Mouse (Mus musculus) spleen, adult 2 months (tissue): ENCODE data around the gene Rasl12.

Experiments
- CTCF ChIP-seq: fragments of 200-500 bp; IDR thresholded peaks from 2 replicates; pipeline ENCODE4 v1.5.1; 2011; ENCODE audit warnings: mild to moderate bottlenecking, inconsistent platforms; ENCODE audit not compliant: insufficient read depth, insufficient read length, insufficient replicate concordance; ENCODE audit errors: extremely low read depth
- POLR2A ChIP-seq: fragments of 200-500 bp; IDR thresholded peaks from 2 replicates; pipeline ENCODE4 v1.6.1; 2011; ENCODE audit warnings: low read depth, low read length, inconsistent platforms

GRCm38 (mm10) chr9:65394360-65394759 lies 3.9 kb upstream of the Rasl12 start:
- TF ChIP-seq CTCF (no peak), POLR2A (no peak)
